Mouse (Mus musculus): ENCODE measurements around the gene Apela. TPM values are rescaled to one million over a fixed set of nuclear protein-coding genes. Genes with fewer than 3 reads are reported as not detected.
A peak's percentile ranks its signal among the peaks of the same experiment; 100 is the strongest.

Apela gene
- 0.23 and 0.27 TPM in 2 replicates for polyA plus RNA-seq (2012; rRNA removed)
- polyA plus RNA-seq (2014; fragmentation: Nextera tagmentation; extraction: Ambion mirVana) = 0.37 TPM in 1 of 2 replicates, not detected in the other

DNA sequence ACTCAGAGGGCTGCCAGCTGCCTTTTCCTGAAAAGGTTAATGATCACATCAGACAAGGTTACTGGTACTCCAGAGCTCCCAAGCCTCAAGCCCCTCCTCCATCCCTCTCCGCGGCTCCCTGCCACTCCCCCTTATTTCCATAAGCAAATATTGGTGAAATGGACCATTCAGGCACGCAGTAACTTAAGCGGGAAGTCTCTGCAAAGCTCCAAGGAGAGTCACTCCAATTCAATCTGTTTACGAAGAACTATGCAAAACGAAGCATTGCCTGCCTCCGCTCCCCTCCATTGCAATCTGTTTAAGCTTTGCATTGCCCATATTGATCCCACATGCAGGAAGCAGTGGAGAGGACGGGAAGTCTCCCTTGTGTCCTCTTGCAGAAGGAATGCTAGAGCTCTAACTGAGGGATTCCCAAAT lies at the start of gene Apela:
Apela (minus strand) TSS at position 220 of the 417 bp plus-strand sequence.
- WGBS (ENCODE audit: insufficient replicate concordance) = 3% methylated on average over 8 of the region's 8 CpGs
- Histone ChIP-seq H3K9me3 (ENCODE audit: control insufficient read depth, low read length) (no peaks in the 10 kb centered on the region), H3K27me3 (ENCODE audit: control insufficient read depth, insufficient read depth, low read length) (no peaks in the 10 kb centered on the region; the same call in 1 of the 2 replicates), H3K4me3 (ENCODE audit: insufficient read depth in 1 of 2, low read depth in 2 of 2, low read length in 2 of 2) (peak within 1 kb of the TSS in 1 of 2 experiments; percentile 13; a peak in 1 of 4 replicates), H3K4me2 (ENCODE audit: low read depth) (peak within 1 kb of the TSS; percentile 44), H3K27ac (no peak within 1 kb of the TSS), H3K36me3 (replicated peaks; ENCODE audit: control insufficient read depth, insufficient read depth, low read depth) (no peaks in the 10 kb centered on the region), H3K9ac (replicated peaks) (no peak within 1 kb of the TSS), H3K4me1 (replicated peaks; ENCODE audit: control insufficient read depth in 2 of 2, insufficient read depth in 2 of 2, low read length in 1 of 2) (no peaks in the 10 kb centered on the region)
- DNase-seq (ENCODE audit: low read depth in 3 of 3, low spot score in 3 of 3) (peak in 1 of 3 experiments; percentile 13), ATAC-seq (ENCODE audit: insufficient read depth) (0 out of 2 replicates have a peak, but pooled peaks have one; percentile 35)
- no peak for TF ChIP-seq CTCF (IDR thresholded peaks at IDR 0.05; ENCODE audit: low read depth)
- TF ChIP-seq EP300 (IDR thresholded peaks at IDR 0.05; ENCODE audit: low read depth) = no peak

DNA sequence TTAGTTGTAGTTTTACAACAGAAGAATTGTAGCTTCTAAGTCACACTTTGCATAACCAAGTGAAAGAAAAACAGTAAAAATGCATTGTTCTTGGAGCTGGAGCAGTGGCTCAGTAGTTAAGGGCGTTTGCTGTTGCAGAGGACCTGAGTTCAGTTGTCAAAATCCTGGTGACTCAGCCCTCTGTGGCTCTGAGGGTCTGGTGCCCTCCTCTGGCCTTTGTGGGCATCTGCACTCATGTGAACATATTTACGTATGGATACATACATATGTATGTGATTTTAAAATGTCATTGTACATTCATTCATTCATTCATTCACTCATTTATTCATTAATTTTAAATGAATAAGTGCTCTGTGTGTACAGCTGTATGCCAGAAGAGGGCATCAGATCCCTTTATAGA lies 48.5 kb upstream of the Apela start:
- 41% methylated on average over 2 of the region's 2 CpGs for WGBS (ENCODE audit: insufficient replicate concordance)

DNA sequence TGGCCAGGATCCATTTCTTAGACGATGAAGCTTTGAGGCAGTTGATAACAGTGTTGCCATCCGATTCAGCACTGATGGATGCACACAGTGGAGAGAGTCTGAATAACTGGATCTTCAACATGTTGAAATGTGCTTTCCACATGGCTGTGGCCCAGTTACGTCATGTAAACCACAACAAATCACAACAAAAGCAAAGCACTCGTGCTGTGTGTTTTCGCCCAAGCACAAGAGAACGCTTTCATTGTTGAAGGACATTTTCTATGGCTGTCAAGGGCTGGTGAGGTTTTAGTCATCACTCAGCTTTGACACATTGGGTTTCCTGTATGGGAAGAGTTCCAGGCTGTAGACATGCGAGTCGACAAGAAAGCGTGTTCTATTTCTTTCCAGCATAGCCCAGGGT lies 43.6 kb upstream of the Apela start:
- TF ChIP-seq EP300 (IDR thresholded peaks at IDR 0.05; ENCODE audit: low read depth) (no peak), CTCF (IDR thresholded peaks at IDR 0.05; ENCODE audit: low read depth) (no peak)
- ATAC-seq (ENCODE audit: insufficient read depth) (no peak), DNase-seq (ENCODE audit: low read depth in 3 of 3, low spot score in 3 of 3) (no peak)
- H3K9me3 ChIP-seq (ENCODE audit: control insufficient read depth, low read length) = no peaks in the 10 kb centered on the region
- 25% methylated on average over 9 of the region's 9 CpGs for WGBS (ENCODE audit: insufficient replicate concordance)
- H3K36me3 ChIP-seq (replicated peaks; ENCODE audit: control insufficient read depth, insufficient read depth, low read depth) = no peaks in the 10 kb centered on the region
- H3K27ac ChIP-seq = no peak overlapping the region
- H3K27me3 ChIP-seq (ENCODE audit: control insufficient read depth, insufficient read depth, low read length) = no peaks in the 10 kb centered on the region
- H3K4me1 ChIP-seq (replicated peaks; ENCODE audit: control insufficient read depth in 2 of 2, insufficient read depth in 2 of 2, low read length in 1 of 2) = no peaks in the 10 kb centered on the region
- no peak overlapping the region for H3K9ac ChIP-seq (replicated peaks)
- H3K4me2 ChIP-seq (ENCODE audit: low read depth) = no peak overlapping the region
- no peak overlapping the region for H3K4me3 ChIP-seq (ENCODE audit: insufficient read depth in 1 of 2, low read depth in 2 of 2, low read length in 2 of 2)

More for the DNA sequence above, 48.5 kb upstream of the Apela start:
- ATAC-seq (ENCODE audit: insufficient read depth) (no peak), DNase-seq (ENCODE audit: low read depth in 3 of 3, low spot score in 3 of 3) (no peak)
- Histone ChIP-seq H3K9me3 (ENCODE audit: control insufficient read depth, low read length) (no peaks in the 10 kb centered on the region), H3K36me3 (replicated peaks; ENCODE audit: control insufficient read depth, insufficient read depth, low read depth) (no peaks in the 10 kb centered on the region), H3K9ac (replicated peaks) (no peak overlapping the region), H3K4me2 (ENCODE audit: low read depth) (no peak overlapping the region), H3K4me3 (ENCODE audit: insufficient read depth in 1 of 2, low read depth in 2 of 2, low read length in 2 of 2) (no peak overlapping the region), H3K4me1 (replicated peaks; ENCODE audit: control insufficient read depth in 2 of 2, insufficient read depth in 2 of 2, low read length in 1 of 2) (no peaks in the 10 kb centered on the region), H3K27me3 (ENCODE audit: control insufficient read depth, insufficient read depth, low read length) (no peaks in the 10 kb centered on the region), H3K27ac (no peak overlapping the region)
- TF ChIP-seq EP300 (IDR thresholded peaks at IDR 0.05; ENCODE audit: low read depth) = no peak
- peak; percentile 15; the same call in 1 of the 2 replicates for TF ChIP-seq CTCF (IDR thresholded peaks at IDR 0.05; ENCODE audit: low read depth)

DNA sequence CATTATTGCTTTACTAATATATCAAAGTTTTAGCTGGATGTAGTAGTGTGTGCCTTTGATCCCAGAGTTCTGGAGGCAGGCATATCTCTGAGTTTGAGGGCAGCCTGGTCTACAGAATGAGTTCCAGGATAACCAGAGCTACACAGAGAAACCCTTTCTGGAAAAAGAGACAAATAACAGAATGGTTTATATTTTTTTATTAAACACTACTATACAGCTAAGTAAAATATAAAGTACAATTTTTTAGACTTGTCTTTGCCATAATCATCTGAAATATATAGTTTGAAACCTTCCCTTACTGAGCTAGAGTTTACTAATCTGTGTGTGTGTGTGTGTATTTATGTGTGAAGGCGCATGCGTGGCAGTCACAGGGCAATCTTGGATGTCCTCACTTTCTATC lies 37.6 kb upstream of the Apela start, which contains the start of gene Gm10663:
Gm10663 (plus strand) TSS at position 301 of the 400 bp plus-strand sequence.
- H3K4me2 ChIP-seq (ENCODE audit: low read depth) = no peak within 1 kb of the TSS
- WGBS (ENCODE audit: insufficient replicate concordance) = 69% methylated on average over 2 of the region's 2 CpGs
- H3K4me3 ChIP-seq (ENCODE audit: insufficient read depth in 1 of 2, low read depth in 2 of 2, low read length in 2 of 2) = no peak within 1 kb of the TSS
- no peaks in the 10 kb centered on the region for H3K9me3 ChIP-seq (ENCODE audit: control insufficient read depth, low read length)
- H3K9ac ChIP-seq (replicated peaks) = no peak within 1 kb of the TSS
- no peak for TF ChIP-seq EP300 (IDR thresholded peaks at IDR 0.05; ENCODE audit: low read depth)
- TF ChIP-seq CTCF (IDR thresholded peaks at IDR 0.05; ENCODE audit: low read depth) = no peak
- no peak within 1 kb of the TSS for H3K27ac ChIP-seq
- no peaks in the 10 kb centered on the region for H3K36me3 ChIP-seq (replicated peaks; ENCODE audit: control insufficient read depth, insufficient read depth, low read depth)
- H3K4me1 ChIP-seq (replicated peaks; ENCODE audit: control insufficient read depth in 2 of 2, insufficient read depth in 2 of 2, low read length in 1 of 2) = no peaks in the 10 kb centered on the region
- ATAC-seq (ENCODE audit: insufficient read depth) (no peak), DNase-seq (ENCODE audit: low read depth in 3 of 3, low spot score in 3 of 3) (no peak)
- no peaks in the 10 kb centered on the region for H3K27me3 ChIP-seq (ENCODE audit: control insufficient read depth, insufficient read depth, low read length)

DNA sequence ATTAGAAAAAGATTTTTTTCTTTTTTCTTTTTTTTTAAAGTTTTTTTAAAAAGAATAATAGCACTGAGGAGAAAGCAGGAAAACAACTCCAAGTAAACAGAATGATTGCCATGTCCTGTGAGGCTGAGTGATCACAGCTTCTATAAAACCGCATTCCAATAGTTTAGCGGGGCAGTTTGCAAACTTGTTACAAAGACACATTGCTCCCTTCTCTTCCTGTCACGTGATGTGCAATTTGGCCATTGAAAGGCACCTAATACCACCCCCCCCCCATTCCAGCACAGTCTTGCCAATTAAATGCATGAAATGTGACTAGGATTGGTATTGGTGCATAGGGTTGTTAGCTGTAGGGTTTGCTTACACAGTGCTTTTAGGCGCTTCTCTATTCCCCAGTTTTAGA lies 33.9 kb upstream of the Apela start:
- no peak overlapping the region for H3K27ac ChIP-seq
- TF ChIP-seq EP300 (IDR thresholded peaks at IDR 0.05; ENCODE audit: low read depth) (no peak), CTCF (IDR thresholded peaks at IDR 0.05; ENCODE audit: low read depth) (no peak)
- DNase-seq (ENCODE audit: low read depth in 3 of 3, low spot score in 3 of 3) (no peak), ATAC-seq (ENCODE audit: insufficient read depth) (no peak)
- no peak overlapping the region for H3K4me2 ChIP-seq (ENCODE audit: low read depth)
- no peaks in the 10 kb centered on the region for H3K36me3 ChIP-seq (replicated peaks; ENCODE audit: control insufficient read depth, insufficient read depth, low read depth)
- no peak overlapping the region for H3K4me3 ChIP-seq (ENCODE audit: insufficient read depth in 1 of 2, low read depth in 2 of 2, low read length in 2 of 2)
- H3K27me3 ChIP-seq (ENCODE audit: control insufficient read depth, insufficient read depth, low read length) = no peaks in the 10 kb centered on the region
- H3K9me3 ChIP-seq (ENCODE audit: control insufficient read depth, low read length) = no peaks in the 10 kb centered on the region
- no peaks in the 10 kb centered on the region for H3K4me1 ChIP-seq (replicated peaks; ENCODE audit: control insufficient read depth in 2 of 2, insufficient read depth in 2 of 2, low read length in 1 of 2)
- 56% methylated on average over 4 of the region's 4 CpGs for WGBS (ENCODE audit: insufficient replicate concordance)
- no peak overlapping the region for H3K9ac ChIP-seq (replicated peaks)
